Mouse (Mus musculus) adrenal gland, postnatal 4 days (tissue): ENCODE measurements around the gene Tspan4. TPM values are rescaled to one million over a fixed set of nuclear protein-coding genes. Genes with fewer than 3 reads are reported as not detected.

Experiments
- DNase-seq, 2 experiments: peaks; one replicate each; pipeline ENCODE4 v3.0.0; 2021 to 2022; ENCODE audit warnings: low spot score in 2 of 2, mixed read lengths in 2 of 2
- total RNA-seq, 2 experiments: library from RNA; stranded (reverse); gene quantifications; 2 replicates each; pipeline ENCODE4 v1.2.3; 2021

Gene Tspan4
- total RNA-seq, 2 experiments from 2014 or later: 77.9 to 79.6 TPM

- DNase-seq: no peak
Measured at GRCm38 (mm10) chr7:141460001-141460390, 15.0 kb upstream of the Tspan4 start.

GRCm38 (mm10) chr7:141460391-141461113 lies 14.5 kb upstream of the Tspan4 start, which contains the start of gene Cracr2b:
Gene Cracr2b, plus strand, starts transcription at chr7:141461094.
- no peak for DNase-seq

- DNase-seq: peak in 1 of 2 experiments; percentile 2
Measured at GRCm38 (mm10) chr7:141461521-141462332, 13.3 kb upstream of the Tspan4 start.

DNA sequence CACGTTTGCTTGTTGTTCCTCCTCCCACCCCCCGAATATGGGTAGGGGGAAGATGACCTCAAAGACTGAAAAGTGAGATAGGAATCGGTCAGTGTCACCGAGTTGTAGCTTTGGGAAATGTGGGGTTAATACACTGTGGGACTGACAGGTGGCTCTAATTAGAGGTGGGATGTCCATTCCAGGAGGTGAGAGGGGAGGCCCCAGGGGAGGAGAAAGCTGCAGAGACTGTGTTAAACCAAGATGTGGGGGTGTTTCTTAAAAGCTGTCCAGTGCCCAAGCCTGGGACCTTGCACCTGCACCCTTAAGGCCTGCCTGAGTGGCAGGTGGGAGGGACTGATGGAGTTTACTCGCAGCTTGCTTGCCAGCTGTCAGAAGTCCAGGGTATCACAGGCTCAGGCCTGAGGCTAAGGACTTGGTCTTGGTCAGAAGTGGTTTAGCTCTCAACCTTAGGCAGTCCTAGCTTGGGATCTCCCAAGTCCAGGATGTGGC lies 12.7 kb upstream of the Tspan4 start:
- no peak for DNase-seq

- DNase-seq: peak in 1 of 2 experiments; percentile 11
Measured at GRCm38 (mm10) chr7:141463824-141464602, 11.0 kb upstream of the Tspan4 start.

DNA sequence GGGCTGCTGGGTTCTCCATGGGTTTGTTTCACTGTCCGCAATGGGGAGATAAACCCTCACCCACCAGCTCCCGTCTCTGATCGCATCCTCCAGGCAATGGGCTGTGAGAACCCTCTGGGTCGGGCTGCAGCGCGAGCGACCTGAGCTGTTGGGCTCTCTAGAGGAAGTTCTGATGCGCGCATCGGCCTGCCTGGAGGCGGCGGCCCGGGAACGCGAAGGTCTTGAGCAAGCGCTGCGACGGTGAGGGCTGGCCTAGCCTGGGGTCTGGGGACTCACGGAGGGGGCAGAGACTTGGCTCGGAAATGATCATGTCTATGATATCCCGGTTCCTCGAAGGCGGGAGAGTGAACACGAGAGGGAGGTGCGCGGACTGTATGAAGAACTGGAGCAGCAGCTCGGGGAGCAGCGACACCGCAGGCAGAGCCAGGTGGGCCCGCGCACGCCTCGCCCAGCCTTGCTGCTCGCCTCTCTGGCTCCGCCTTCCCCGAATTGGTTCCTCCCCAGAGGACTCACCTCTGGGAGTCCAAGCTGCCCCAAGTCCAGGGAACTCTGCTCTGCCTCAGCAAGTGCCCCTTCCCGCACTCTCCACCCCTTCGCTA lies 10.3 kb upstream of the Tspan4 start:
- peak in 1 of 2 experiments; percentile 5 for DNase-seq

DNA sequence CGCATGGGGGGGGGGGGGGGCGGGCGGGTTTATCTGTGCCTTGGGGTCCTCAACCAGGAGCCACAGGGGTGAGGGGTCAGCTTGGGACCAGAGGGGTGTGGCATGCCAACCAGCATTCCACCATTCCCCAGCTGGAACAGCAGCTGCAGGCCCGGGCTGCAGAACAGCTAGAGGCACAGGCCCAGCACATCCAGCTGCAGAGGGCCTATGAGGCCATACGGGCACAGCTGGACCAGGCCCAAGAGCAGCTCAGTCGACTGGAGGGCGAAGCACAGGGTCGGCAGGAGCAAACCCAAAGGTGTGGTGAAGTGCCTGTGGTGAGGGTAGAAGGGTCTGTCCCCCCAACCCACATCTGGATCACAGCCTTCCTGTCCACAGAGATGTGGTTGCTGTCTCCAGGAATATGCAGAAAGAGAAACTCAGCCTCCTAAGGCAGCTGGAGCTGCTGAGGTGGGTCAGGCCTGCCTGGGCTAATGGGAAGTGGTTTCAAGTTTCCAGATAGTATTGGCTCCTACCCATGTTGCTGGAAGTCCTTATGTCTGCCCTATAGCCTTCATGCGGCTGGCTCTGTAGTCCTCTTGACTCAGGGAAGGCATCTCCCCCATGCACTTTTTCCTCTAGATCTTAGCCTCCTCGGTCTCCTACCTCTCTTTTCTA lies 9.5 kb upstream of the Tspan4 start:
- no peak for DNase-seq

GRCm38 (mm10) chr7:141466045-141466394 lies 9.0 kb upstream of the Tspan4 start:
- DNase-seq: no peak

DNA sequence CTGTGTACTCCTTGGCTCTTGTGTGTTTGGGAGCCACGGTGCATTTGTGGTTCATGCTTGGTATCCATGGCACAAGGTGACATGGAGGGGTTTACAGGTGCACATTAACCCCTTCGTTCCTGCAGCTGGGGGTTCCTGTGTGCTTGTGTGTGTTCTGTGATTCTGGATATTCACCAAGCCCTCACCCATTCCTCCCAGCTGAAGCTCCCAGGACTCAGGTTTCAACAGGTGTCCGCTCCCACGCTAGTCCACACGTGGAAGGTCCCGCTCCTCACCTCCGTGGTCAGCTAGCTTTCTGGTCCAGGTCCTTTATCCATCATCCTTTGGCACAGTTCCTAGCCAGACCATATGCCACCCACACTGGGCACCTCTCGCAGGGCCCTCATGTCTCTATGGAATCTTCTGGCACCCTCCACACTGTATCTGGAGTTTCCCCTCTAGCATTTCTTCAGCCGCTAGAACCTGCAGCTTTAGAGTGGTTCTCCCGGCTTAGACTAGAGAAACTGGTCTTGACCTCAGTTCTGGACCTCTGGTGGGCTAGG lies 8.4 kb upstream of the Tspan4 start:
- no peak for DNase-seq

GRCm38 (mm10) chr7:141467230-141468030 lies 7.6 kb upstream of the Tspan4 start, which contains the start of gene Cd151:
Gene Cd151, plus strand, starts transcription at chr7:141467392.
- peak; percentile 77 to 78 for DNase-seq

GRCm38 (mm10) chr7:141468164-141468521 lies 6.9 kb upstream of the Tspan4 start:
- no peak for DNase-seq

DNA sequence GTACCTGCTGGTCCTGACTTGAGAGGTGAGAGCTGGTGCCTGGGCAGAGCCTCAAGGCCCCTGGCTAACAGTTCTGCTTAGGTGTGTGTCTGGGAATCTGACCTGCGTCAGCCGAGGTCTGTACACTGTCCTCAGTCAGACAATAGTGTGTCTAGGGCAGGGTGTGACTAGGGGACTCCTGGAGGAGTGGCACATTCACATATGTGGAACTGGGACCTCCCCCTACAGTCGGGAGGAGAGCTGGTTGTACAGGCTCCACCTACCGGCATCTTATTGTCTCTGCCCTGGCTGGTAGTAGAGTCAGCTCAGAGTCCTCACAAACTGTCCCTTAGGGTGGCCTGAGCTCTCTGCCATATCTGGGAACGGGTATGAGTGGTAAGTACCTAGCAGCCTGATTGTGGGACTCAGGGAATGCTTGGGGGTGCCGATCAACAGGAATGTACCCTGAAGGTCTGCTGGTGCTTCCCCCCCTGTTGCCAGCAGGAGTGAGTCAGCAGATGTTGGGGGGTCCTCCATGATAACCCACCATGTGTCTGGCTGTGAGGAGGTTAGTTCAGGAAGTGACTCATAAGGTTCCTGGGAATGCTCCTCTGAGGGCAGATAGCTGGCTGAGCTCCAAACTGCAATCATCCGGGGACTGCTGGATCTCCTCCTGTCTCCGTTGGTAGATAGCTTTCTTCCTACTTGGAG lies 6.4 kb upstream of the Tspan4 start:
- DNase-seq: peak in 1 of 2 experiments; percentile 51

- no peak for DNase-seq
Measured at GRCm38 (mm10) chr7:141469352-141469751, 5.7 kb upstream of the Tspan4 start.

DNA sequence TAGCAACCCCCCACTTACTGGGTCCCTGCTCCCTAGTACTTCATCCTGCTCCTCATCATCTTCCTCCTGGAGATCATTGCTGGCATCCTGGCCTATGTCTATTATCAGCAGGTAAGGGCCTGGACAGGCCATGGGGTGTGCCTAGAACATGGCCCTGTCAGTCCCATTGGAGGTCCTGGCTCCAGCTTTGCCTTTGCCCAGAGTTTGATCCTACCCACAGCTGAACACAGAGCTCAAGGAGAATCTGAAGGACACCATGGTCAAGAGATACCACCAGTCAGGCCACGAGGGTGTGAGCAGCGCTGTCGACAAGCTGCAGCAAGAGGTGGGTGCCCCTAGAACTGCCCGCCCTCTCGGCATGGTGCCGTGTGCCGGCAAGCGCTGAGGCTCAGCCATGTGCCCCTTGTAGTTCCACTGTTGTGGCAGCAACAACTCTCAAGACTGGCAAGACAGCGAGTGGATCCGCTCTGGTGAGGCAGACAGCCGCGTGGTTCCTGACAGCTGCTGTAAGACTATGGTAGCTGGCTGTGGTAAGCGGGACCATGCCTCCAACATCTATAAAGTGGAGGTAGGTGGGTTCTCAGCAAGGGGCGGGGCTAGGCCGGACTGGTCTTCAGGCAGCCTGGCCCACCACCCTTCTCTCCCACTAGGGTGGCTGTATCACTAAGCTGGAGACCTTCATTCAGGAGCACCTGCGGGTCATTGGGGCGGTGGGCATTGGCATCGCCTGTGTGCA lies 5.0 kb upstream of the Tspan4 start:
- no peak for DNase-seq

GRCm38 (mm10) chr7:141470637-141470944 lies 4.4 kb upstream of the Tspan4 start:
- DNase-seq: no peak

DNA sequence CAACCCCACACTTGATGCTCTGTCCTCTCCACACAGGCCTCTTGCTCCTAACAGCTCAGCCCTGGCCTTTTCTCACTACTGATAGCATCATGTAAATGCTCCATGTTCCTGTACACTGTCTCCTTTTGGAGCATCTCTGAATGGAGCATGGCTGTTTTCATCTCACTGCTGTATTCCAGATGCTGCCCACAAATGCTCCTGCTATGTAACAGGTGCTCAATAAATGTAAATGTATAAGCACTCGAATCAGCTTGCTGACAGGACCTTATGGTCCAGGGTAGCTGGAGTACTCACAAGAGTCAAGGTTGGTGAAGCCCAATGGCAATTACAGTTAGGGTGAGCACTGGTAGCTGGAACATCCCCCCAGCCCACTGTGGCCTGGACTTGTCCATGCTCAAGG lies 3.8 kb upstream of the Tspan4 start:
- no peak for DNase-seq

GRCm38 (mm10) chr7:141472226-141472625 lies 2.8 kb upstream of the Tspan4 start:
- DNase-seq: no peak

GRCm38 (mm10) chr7:141472763-141473162 lies 2.3 kb upstream of the Tspan4 start:
- DNase-seq: no peak
